Mouse (Mus musculus): ENCODE measurements around the gene Gda. TPM values are rescaled to one million over a fixed set of nuclear protein-coding genes. Genes with fewer than 3 reads are reported as not detected.

Gda gene
- total RNA-seq, 1 experiment = 0.13 TPM

DNA sequence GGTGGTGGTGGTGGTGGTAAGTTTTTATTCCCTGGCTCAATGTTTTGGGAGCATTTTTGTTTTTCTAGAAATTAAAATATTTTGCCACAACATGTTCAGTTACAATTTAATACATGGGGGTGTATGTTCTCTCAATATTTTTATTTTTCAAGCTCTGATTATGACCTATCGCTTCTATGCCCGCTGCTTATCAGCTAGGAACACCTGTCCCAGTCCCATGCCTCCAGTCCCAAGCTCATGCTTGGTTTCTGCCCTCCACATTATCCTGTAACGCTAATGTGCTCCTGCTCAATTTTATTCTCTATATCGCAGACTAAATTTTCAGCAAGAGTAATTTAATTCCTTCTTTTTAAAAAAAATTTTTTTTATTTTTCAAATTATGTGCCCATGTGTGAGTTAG is 64.1 kb downstream of the Gda start:
- TF ChIP-seq ZC3H11A (IDR thresholded peaks at IDR 0.05; ENCODE audit: borderline replicate concordance, low read depth, low read length) = no peak
- TF ChIP-seq ZNF384 (IDR thresholded peaks at IDR 0.05; ENCODE audit: low read depth, low read length) = no peak
- no peak for TF ChIP-seq HCFC1 (IDR thresholded peaks at IDR 0.05; ENCODE audit: borderline replicate concordance, insufficient read depth, low read length)
- no peak for TF ChIP-seq MAFK (IDR thresholded peaks at IDR 0.05; ENCODE audit: insufficient read depth, low read depth, low read length)
- TF ChIP-seq CHD2 (IDR thresholded peaks at IDR 0.05; ENCODE audit: low read depth, low read length) = no peak
- no peak for DNase-seq (ENCODE audit: low read depth, low spot score)
- no peaks in the 10 kb centered on the region for H3K4me1 ChIP-seq (ENCODE audit: control insufficient read depth in 2 of 2, insufficient read depth in 2 of 2, low read length in 2 of 2, poor library complexity in 1 of 2)
- no peaks in the 10 kb centered on the region for H3K36me3 ChIP-seq (ENCODE audit: control insufficient read depth, insufficient read depth, low read length, poor library complexity, severe bottlenecking)
- no peaks in the 10 kb centered on the region for H3K9me3 ChIP-seq (ENCODE audit: control insufficient read depth, insufficient read depth, low read depth, low read length)
- H3K9ac ChIP-seq (ENCODE audit: insufficient read depth, low read depth, low read length, poor library complexity, severe bottlenecking) = no peak overlapping the region
- H3K27ac ChIP-seq (ENCODE audit: insufficient read depth, low read depth, low read length, poor library complexity, severe bottlenecking) = no peak overlapping the region
- in situ Hi-C loops (cut with MboI; ENCODE audit: low sequenced_read_pairs in 2 of 2, unreplicated experiment in 2 of 2) = no loop called here
- no peak overlapping the region for H3K4me3 ChIP-seq (ENCODE audit: insufficient read depth in 1 of 2, low read depth in 1 of 2, low read length in 2 of 2, poor library complexity in 1 of 2, severe bottlenecking in 1 of 2)

DNA sequence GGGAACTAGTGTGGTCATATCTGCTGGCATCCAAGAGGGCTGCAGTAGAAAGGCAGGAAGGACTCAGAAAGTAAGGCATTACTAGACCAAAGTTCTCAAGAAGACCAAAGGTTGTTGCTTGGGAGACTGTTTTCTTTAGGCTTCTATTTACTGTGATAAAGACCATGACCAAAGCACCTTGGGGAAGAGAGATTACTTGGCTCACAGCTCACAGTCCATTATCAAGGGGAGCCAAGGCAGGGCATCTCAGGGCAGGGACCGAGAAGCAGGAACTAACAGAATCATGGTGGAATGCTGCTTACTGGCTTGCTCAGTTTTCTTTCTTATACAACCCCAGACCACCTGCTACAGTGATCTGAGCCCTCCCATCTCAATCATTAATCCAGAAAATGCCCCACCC is 65.9 kb downstream of the Gda start:
- Histone ChIP-seq H3K4me1 (ENCODE audit: control insufficient read depth in 2 of 2, insufficient read depth in 2 of 2, low read length in 2 of 2, poor library complexity in 1 of 2) (no peaks in the 10 kb centered on the region), H3K36me3 (ENCODE audit: control insufficient read depth, insufficient read depth, low read length, poor library complexity, severe bottlenecking) (no peaks in the 10 kb centered on the region), H3K9me3 (ENCODE audit: control insufficient read depth, insufficient read depth, low read depth, low read length) (no peaks in the 10 kb centered on the region), H3K4me3 (ENCODE audit: insufficient read depth in 1 of 2, low read depth in 1 of 2, low read length in 2 of 2, poor library complexity in 1 of 2, severe bottlenecking in 1 of 2) (no peak overlapping the region), H3K27ac (ENCODE audit: insufficient read depth, low read depth, low read length, poor library complexity, severe bottlenecking) (no peak overlapping the region), H3K9ac (ENCODE audit: insufficient read depth, low read depth, low read length, poor library complexity, severe bottlenecking) (no peak overlapping the region)
- no peak for TF ChIP-seq MAFK (IDR thresholded peaks at IDR 0.05; ENCODE audit: insufficient read depth, low read depth, low read length)
- no peak for TF ChIP-seq CHD2 (IDR thresholded peaks at IDR 0.05; ENCODE audit: low read depth, low read length)
- no peak for TF ChIP-seq ZNF384 (IDR thresholded peaks at IDR 0.05; ENCODE audit: low read depth, low read length)
- TF ChIP-seq HCFC1 (IDR thresholded peaks at IDR 0.05; ENCODE audit: borderline replicate concordance, insufficient read depth, low read length) = no peak
- no peak for TF ChIP-seq ZC3H11A (IDR thresholded peaks at IDR 0.05; ENCODE audit: borderline replicate concordance, low read depth, low read length)
- DNase-seq (ENCODE audit: low read depth, low spot score) = no peak
- in situ Hi-C loops (cut with MboI; ENCODE audit: low sequenced_read_pairs in 2 of 2, unreplicated experiment in 2 of 2) = no loop called here

- Histone ChIP-seq H3K4me1 (ENCODE audit: control insufficient read depth in 2 of 2, insufficient read depth in 2 of 2, low read length in 2 of 2, poor library complexity in 1 of 2) (no peaks in the 10 kb centered on the region), H3K9me3 (ENCODE audit: control insufficient read depth, insufficient read depth, low read depth, low read length) (no peaks in the 10 kb centered on the region), H3K4me3 (ENCODE audit: insufficient read depth in 1 of 2, low read depth in 1 of 2, low read length in 2 of 2, poor library complexity in 1 of 2, severe bottlenecking in 1 of 2) (no peak overlapping the region), H3K36me3 (ENCODE audit: control insufficient read depth, insufficient read depth, low read length, poor library complexity, severe bottlenecking) (no peaks in the 10 kb centered on the region), H3K9ac (ENCODE audit: insufficient read depth, low read depth, low read length, poor library complexity, severe bottlenecking) (no peak overlapping the region), H3K27ac (ENCODE audit: insufficient read depth, low read depth, low read length, poor library complexity, severe bottlenecking) (no peak overlapping the region)
- in situ Hi-C loops (cut with MboI; ENCODE audit: low sequenced_read_pairs in 2 of 2, unreplicated experiment in 2 of 2) = loop anchor here in 1 of 2 experiments (25.0 kb wide), 1 partner anchor 164 kb away; no protein-coding TSS in a partner anchor
- TF ChIP-seq MAFK (IDR thresholded peaks at IDR 0.05; ENCODE audit: insufficient read depth, low read depth, low read length) (no peak), CHD2 (IDR thresholded peaks at IDR 0.05; ENCODE audit: low read depth, low read length) (no peak), ZNF384 (IDR thresholded peaks at IDR 0.05; ENCODE audit: low read depth, low read length) (no peak)
- no peak for DNase-seq (ENCODE audit: low read depth, low spot score)
Observed at GRCm38 (mm10) chr19:21397994-21398393, 75.3 kb downstream of the Gda start.

GRCm38 (mm10) chr19:21396364-21396763 is 76.9 kb downstream of the Gda start:
- TF ChIP-seq ZNF384 (IDR thresholded peaks at IDR 0.05; ENCODE audit: low read depth, low read length) (no peak), CHD2 (IDR thresholded peaks at IDR 0.05; ENCODE audit: low read depth, low read length) (no peak), HCFC1 (IDR thresholded peaks at IDR 0.05; ENCODE audit: borderline replicate concordance, insufficient read depth, low read length) (no peak), ZC3H11A (IDR thresholded peaks at IDR 0.05; ENCODE audit: borderline replicate concordance, low read depth, low read length) (no peak), MAFK (IDR thresholded peaks at IDR 0.05; ENCODE audit: insufficient read depth, low read depth, low read length) (no peak)

DNA sequence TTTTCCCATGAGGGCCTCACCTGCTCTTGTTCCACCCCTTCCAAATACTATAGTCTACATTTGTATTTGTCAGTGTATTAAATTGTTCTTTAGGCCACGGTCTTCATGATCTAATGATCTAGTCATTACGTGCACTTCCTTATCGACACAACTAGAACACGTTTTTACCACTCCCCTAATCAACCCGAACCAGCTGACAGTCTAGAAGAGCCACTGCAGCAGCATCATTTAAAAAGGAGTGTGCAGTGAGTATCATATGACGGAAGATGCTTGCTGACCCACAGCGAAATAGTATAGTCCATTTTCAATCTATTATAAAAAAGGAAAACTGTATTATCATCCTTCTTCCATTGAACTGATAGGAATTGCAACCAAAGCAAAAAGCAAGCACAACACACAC is 82.3 kb downstream of the Gda start:
- DNase-seq (ENCODE audit: low read depth, low spot score) = no peak
- Histone ChIP-seq H3K36me3 (ENCODE audit: control insufficient read depth, insufficient read depth, low read length, poor library complexity, severe bottlenecking) (no peaks in the 10 kb centered on the region), H3K27ac (ENCODE audit: insufficient read depth, low read depth, low read length, poor library complexity, severe bottlenecking) (no peak overlapping the region), H3K9me3 (ENCODE audit: control insufficient read depth, insufficient read depth, low read depth, low read length) (no peaks in the 10 kb centered on the region), H3K9ac (ENCODE audit: insufficient read depth, low read depth, low read length, poor library complexity, severe bottlenecking) (no peak overlapping the region), H3K4me3 (ENCODE audit: insufficient read depth in 1 of 2, low read depth in 1 of 2, low read length in 2 of 2, poor library complexity in 1 of 2, severe bottlenecking in 1 of 2) (no peak overlapping the region), H3K4me1 (ENCODE audit: control insufficient read depth in 2 of 2, insufficient read depth in 2 of 2, low read length in 2 of 2, poor library complexity in 1 of 2) (no peaks in the 10 kb centered on the region)
- TF ChIP-seq HCFC1 (IDR thresholded peaks at IDR 0.05; ENCODE audit: borderline replicate concordance, insufficient read depth, low read length) = no peak
- TF ChIP-seq CHD2 (IDR thresholded peaks at IDR 0.05; ENCODE audit: low read depth, low read length) = no peak
- no peak for TF ChIP-seq ZNF384 (IDR thresholded peaks at IDR 0.05; ENCODE audit: low read depth, low read length)
- TF ChIP-seq MAFK (IDR thresholded peaks at IDR 0.05; ENCODE audit: insufficient read depth, low read depth, low read length) = no peak
- no peak for TF ChIP-seq ZC3H11A (IDR thresholded peaks at IDR 0.05; ENCODE audit: borderline replicate concordance, low read depth, low read length)
- in situ Hi-C loops (cut with MboI; ENCODE audit: low sequenced_read_pairs in 2 of 2, unreplicated experiment in 2 of 2) = loop anchor here in 1 of 2 experiments (25.0 kb wide), 1 partner anchor 171 kb away; no protein-coding TSS in a partner anchor

More at GRCm38 (mm10) chr19:21396364-21396763, 76.9 kb downstream of the Gda start:
- no peaks in the 10 kb centered on the region for H3K4me1 ChIP-seq (ENCODE audit: control insufficient read depth in 2 of 2, insufficient read depth in 2 of 2, low read length in 2 of 2, poor library complexity in 1 of 2)
- no peak overlapping the region for H3K27ac ChIP-seq (ENCODE audit: insufficient read depth, low read depth, low read length, poor library complexity, severe bottlenecking)
- in situ Hi-C loops (cut with MboI; ENCODE audit: low sequenced_read_pairs in 2 of 2, unreplicated experiment in 2 of 2) = loop anchor here in 1 of 2 experiments (25.0 kb wide), 1 partner anchor 166 kb away; no protein-coding TSS in a partner anchor
- no peaks in the 10 kb centered on the region for H3K9me3 ChIP-seq (ENCODE audit: control insufficient read depth, insufficient read depth, low read depth, low read length)
- no peak overlapping the region for H3K9ac ChIP-seq (ENCODE audit: insufficient read depth, low read depth, low read length, poor library complexity, severe bottlenecking)
- no peaks in the 10 kb centered on the region for H3K36me3 ChIP-seq (ENCODE audit: control insufficient read depth, insufficient read depth, low read length, poor library complexity, severe bottlenecking)
- H3K4me3 ChIP-seq (ENCODE audit: insufficient read depth in 1 of 2, low read depth in 1 of 2, low read length in 2 of 2, poor library complexity in 1 of 2, severe bottlenecking in 1 of 2) = no peak overlapping the region
- no peak for DNase-seq (ENCODE audit: low read depth, low spot score)

Data from ES-E14 (cell line).